Mouse (Mus musculus): ENCODE measurements at regions not wholly inside any gene's neighbourhood (a gene's known extent, or its start where the extent isn't known, plus 50 kb on each side); places are given as distances from the start of the nearest gene placed in this dataset.

DNA sequence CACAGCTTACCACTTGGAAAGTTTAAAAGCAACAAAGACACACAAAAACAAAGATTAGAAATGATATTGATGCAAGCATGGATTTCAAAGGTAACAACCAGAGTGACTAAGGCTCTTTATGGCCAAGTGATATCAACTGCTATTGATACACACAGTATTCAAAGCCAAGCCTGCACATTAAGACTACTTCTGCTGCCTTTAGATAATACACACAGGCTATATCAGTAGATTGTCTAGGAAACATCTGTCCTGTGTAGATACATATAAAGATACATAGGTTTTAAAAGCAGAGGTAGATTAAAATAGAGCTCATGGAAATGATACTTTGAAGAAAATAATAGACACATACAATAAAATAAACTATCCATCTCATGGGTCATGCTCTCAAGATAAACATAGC lies 1111.6 kb downstream of the Diaph3 start:
- TF ChIP-seq ZC3H11A (IDR thresholded peaks at IDR 0.05; ENCODE audit: borderline replicate concordance, low read depth, low read length) (no peak), ZNF384 (IDR thresholded peaks at IDR 0.05; ENCODE audit: low read depth, low read length) (no peak)

Measured in ES-E14 (cell line).